Mouse (Mus musculus) thymus, postnatal 4 days (tissue): ENCODE results near the gene Snrpf.
A peak's percentile ranks its signal among the peaks of the same experiment; 100 is the strongest.

ENCODE experiments used
- DNase-seq: peaks from one replicate; pipeline ENCODE4 v3.0.0; 2021

The Snrpf gene

DNA sequence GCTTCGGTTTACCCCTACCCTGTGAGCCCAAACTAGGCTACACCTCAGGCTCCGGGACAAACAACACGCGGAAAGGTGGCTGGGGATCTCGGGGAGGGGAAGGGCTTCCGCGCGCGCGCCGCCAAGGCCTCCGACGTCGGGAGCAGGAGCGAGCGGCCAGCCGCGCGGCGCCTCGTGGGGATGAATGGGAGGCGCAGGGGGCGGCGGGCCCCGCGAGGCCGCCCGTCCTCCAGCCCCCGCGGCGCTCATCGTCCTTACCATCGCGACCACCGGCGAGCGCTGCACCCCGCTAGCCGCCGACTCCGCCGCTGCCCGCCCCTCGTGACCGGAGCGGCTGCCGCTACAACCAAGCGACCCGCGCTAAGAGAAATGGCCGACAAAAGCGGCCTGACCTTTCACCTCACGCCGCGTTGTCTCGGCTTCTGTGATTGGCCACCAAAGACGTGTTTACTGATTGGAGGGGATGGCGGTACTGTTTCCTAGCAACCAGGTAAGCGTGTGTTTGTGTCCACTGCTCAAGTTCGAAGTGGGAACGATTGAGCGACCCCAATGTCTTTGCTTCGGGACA, at the start of gene Snrpf:
Gene Snrpf (minus strand): TSS at position 426 of the 568 bp plus-strand sequence.
- peak; percentile 89 for DNase-seq

- no peak for DNase-seq
Observed at GRCm38 (mm10) chr10:93635941-93636340, 46.4 kb upstream of the Snrpf start.

DNA sequence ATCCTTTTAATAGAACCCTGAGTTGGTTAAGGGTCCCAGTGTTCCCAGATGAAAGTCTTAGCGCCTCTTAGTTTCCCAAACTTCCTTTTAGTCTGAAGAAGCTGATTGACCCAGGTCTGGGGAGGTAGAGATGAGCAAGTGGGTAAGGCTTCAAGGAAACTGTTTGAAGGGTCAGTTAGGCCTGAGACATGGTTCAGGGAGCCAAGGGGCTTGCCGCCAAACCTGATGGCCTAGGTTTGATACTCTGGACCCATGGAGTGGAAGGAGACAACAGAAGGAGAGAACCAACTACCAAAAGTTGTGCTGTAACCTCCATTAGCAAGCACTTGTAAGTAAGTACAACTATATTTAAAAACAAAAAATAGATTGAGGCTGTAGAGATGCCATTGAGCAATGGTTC, 44.5 kb upstream of the Snrpf start:
- no peak for DNase-seq

DNA sequence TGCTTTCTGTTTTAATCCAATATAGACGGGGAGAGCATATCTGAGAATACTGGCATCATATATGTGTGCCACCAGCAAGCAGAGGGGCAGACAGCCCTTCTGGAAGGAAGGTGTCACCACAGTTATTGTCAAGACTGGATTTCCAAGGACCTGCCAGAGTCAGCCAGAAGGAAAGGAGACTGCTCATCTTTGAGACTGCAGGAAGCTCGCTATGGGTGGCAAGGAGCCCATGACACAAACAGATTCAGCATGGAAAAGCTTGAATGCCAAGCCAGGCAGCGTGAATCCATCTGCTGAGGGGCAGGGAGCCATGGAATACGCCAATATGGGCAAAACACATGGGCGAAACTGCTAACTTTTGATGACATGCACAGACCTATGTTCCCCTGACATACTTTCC, 44.1 kb upstream of the Snrpf start:
- DNase-seq, result no peak

DNA sequence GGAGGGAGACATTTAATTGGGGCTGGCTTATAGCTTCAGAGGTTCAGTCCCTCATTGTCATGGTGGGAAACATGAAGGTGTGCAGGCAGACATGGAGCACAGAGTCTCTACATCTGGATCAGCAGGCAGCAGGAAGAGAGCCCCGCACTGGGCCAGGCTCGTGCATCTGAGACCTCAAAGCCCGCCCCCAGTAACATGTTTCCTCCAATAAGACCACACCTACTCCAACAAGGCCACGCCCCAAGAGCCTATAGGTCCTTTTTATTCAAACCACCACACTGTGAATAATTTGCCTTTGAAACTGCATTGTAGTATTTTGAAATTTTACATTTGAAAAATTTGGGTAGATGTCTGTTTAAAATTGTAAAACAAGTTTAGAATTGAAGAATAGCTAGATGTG, 42.6 kb upstream of the Snrpf start:
- DNase-seq, result no peak

- no peak for DNase-seq
Observed at GRCm38 (mm10) chr10:93630310-93630709, 40.8 kb upstream of the Snrpf start.

- no peak for DNase-seq
Observed at GRCm38 (mm10) chr10:93624151-93624550, 34.6 kb upstream of the Snrpf start.

- no peak for DNase-seq
Observed at GRCm38 (mm10) chr10:93623725-93624124, 34.2 kb upstream of the Snrpf start.

- DNase-seq, result no peak
Observed at GRCm38 (mm10) chr10:93620438-93621179, 31.1 kb upstream of the Snrpf start.

GRCm38 (mm10) chr10:93614850-93615249, 25.3 kb upstream of the Snrpf start:
- DNase-seq, result peak; percentile 21

DNA sequence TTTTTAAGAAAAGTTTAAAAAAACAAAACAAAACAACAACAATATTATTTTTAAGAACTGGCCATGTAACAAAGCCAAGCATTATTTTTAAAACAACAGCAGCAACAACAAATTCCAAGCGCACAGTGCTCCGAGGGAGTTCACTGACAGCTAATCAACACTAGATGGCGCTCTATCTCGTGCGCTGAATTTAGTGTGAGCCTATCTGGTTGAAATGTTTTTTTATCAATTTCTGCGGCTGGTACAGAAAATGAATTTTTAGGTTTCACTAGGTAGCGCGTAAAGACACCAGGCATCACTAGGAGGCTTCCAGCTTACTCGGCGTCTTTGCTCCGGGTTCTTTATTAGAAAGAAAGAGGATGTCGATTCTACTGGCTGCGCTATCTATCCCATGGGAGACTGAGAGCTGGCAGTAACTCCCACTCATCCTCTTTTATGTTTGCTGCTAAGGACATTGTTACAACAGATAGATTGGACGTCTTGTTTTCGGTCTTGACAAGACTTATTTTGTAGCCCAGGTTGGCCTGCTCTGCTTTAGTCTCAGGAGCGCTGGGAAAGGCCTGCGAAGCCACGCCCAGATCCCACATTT, 22.0 kb upstream of the Snrpf start:
- DNase-seq, result peak; percentile 31

DNA sequence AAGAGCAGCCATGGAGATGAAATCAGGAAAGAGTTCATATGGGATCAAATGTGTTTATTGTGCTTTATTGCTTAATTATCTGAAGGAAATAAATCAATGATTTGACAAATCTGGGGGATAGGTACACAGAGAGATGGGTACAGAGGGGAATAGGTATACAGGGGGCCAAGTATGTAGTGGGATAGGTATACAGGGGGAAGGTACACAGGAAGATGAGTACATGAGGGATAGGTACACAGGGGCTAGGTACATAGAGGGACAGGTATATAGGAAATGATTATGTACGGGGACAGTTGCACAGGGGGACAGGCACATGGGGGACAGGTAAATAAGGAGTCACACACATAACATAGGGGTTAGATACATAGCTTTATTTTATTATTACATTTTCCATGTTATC, 21.4 kb upstream of the Snrpf start:
- DNase-seq, result no peak

DNA sequence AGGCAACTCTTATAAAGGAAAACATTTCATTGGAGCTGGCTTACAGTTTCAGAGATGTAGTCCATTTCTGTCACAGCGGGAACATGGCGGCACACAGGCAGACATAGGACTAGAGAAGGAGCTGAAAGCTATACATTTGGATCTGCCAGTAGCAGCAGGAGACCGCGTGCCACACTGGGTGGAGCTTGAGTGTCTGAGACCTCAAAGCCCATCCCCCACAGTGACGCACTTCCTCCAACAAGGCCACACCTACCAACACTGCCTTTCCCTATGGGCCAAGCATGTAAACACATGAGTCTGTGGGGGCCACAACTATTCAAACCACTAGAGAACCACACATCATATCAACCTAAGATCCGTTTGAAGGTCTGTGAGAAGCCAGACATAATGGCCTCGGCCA, 19.7 kb upstream of the Snrpf start:
- no peak for DNase-seq

- no peak for DNase-seq
Observed at GRCm38 (mm10) chr10:93608051-93608450, 18.5 kb upstream of the Snrpf start.

GRCm38 (mm10) chr10:93606326-93606725, 16.8 kb upstream of the Snrpf start:
- no peak for DNase-seq

GRCm38 (mm10) chr10:93603256-93603655, 13.8 kb upstream of the Snrpf start:
- no peak for DNase-seq

DNA sequence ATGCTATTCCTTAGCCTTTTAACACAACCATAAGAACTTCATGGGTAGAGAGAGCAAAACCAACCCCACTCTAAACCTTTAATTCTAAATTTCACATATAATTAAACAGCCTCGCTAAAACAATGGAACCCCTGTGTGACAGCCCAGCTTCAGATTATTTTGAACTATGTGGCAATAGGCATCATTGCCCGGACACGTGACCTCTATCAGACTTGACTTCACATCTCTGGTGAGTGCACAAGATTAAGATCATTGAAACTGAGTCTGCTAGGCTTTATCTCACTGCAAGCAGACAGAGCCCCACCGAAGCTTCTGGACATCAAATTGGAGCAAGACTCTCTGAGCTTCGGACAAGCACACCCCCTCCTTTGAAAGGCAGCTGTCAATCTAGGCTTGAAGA, 12.8 kb upstream of the Snrpf start:
- no peak for DNase-seq

GRCm38 (mm10) chr10:93596641-93597040, 7.1 kb upstream of the Snrpf start:
- no peak for DNase-seq

DNA sequence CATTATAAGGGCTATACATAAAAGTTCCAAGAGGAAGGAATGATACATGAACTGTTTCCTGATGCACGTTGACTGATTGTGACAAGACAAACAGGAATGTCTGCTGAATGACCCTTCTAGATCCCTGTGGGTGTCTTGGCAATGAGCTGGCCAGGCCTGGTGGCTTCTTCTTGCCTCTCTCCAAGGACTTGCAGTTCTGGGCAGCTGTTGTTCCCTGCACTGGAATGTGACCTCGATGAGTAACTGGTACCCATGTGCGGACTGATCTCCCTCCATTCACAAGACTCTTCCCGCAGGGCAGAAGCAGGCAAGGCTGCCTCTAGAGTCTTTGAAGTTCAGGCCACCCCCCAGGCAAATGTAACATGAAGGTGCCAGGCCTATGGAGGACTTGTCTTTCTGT, 6.3 kb upstream of the Snrpf start:
- no peak for DNase-seq

DNA sequence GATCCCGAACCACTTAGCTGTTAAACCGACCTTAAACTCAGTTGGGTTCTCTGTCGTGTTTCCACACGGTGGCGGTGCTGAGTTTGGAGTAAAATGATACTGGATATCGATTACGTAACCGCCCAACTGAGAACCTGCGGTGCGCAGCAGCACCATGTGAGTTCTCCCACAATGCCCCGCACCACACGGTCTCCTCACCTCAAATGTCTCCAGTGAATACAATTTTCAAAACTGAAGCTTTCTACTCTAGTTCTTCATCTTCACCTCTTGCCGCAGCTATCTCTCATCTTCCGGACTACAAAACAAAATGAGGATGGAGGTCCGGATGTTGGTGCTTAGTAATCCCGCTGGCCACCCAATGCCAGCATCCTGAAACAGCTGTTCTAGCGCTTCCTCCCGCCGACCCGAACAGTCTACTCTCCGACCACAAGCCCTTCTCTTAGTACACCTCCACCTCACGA, 4.5 kb upstream of the Snrpf start:
- DNase-seq, result peak; percentile 92

DNA sequence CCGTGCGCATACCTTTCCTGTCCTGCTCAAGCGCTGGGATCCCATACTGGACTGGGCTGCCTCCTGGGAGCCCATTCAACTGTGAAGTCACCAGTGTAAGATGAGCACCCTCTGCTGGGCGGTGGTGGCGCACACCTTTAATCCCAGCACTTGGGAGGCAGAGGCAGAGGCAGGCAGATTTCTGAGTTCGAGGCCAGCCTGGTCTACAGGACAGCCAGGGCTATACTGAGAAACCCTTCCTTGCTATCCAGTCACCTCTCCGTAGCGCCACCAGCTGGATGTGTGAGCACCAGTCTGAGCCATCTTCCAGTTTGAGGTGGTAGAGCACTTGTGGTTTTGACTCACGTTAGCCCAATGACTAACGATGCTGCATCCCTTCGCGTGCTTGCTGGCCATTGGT, 3.0 kb upstream of the Snrpf start:
- peak; percentile 61 for DNase-seq

- no peak for DNase-seq
Observed at GRCm38 (mm10) chr10:93588796-93589195, 710 bp downstream of the Snrpf start.

- peak; percentile 82 for DNase-seq
Observed at GRCm38 (mm10) chr10:93577271-93577886, 12.1 kb downstream of the Snrpf start.

DNA sequence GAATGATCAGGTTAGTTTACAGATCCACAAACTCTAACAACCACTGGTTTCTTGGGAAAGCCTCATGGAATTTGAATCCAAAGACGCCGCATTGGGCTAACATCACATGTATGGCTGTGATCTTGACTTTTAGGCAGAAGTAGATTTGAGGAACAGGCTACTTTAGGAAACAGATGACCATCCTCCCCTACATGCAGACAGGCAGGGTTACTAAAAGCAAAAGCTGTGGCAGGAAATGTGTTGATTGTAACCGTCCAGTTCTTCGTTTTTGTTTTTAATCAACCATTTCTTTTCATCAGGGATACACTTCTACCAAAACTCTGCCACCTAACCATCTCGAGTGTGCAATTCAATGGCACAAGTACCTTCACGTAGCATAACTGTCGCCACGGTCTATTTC, 13.5 kb downstream of the Snrpf start:
- no peak for DNase-seq
